Mouse (Mus musculus): Measurements from ENCODE around the gene Itfg2. TPM values are rescaled to one million over a fixed set of nuclear protein-coding genes. Genes with fewer than 3 reads are reported as not detected.
"Not testable (repeated sequence)": the region's sequence is repeated elsewhere in the genome, so short reads cannot be mapped to it uniquely, and the experiment has no call there.

The Itfg2 gene
- polyA plus RNA-seq, 1 experiment from 2014 or later, result 22.5 TPM

DNA sequence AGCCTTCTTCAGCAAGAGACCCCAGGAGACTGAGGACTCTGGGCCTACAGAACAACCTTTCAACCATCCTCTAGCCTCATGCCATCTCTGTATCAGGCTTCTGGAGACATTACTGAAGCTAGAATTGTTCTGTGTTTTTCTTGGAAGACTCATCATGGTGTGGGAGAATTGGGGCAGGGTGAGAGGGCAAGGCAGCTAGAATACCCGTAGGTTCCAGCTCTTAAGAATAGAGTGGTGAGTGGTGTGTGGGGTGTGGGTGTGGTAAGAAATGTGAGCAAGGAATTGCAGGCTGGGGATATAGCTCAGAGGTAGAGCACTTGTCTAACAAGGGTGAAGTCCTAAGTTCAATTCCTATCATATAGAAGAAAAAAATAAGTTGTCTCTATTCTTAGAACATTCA is 39.7 kb downstream of the Itfg2 start:
- DNase-seq (ENCODE audit: low spot score) (no peak), ATAC-seq (ENCODE audit: low read depth) (no peak)
- Histone ChIP-seq H3K36me3 (ENCODE audit: control insufficient read depth, insufficient read depth, low read length) (no peaks in the 10 kb centered on the region), H3K4me1 (ENCODE audit: control insufficient read depth, insufficient read depth, low read length) (no peaks in the 10 kb centered on the region), H3K4me2 (ENCODE audit: low read depth, low read length) (no peak overlapping the region), H3K27ac (replicated peaks; ENCODE audit: low read depth, low read length) (no peak overlapping the region), H3K9ac (ENCODE audit: low read depth, low read length) (no peak overlapping the region), H3K27me3 (replicated peaks; ENCODE audit: control insufficient read depth, insufficient read depth, low read length) (no peaks in the 10 kb centered on the region), H3K4me3 (ENCODE audit: low read depth, low read length) (no peak overlapping the region), H3K9me3 (ENCODE audit: control insufficient read depth, low read length) (no peaks in the 10 kb centered on the region)
- WGBS, result 74% methylated on average over 1 of the region's 1 CpGs

GRCm38 (mm10) chr6:128383752-128384151 is 41.0 kb downstream of the Itfg2 start:
- ATAC-seq (ENCODE audit: low read depth) (no peak), DNase-seq (ENCODE audit: low spot score) (no peak)
- no peaks in the 10 kb centered on the region for H3K9me3 ChIP-seq (ENCODE audit: control insufficient read depth, low read length)
- H3K4me1 ChIP-seq (ENCODE audit: control insufficient read depth, insufficient read depth, low read length), result no peaks in the 10 kb centered on the region
- H3K4me3 ChIP-seq (ENCODE audit: low read depth, low read length), result no peak overlapping the region
- no peaks in the 10 kb centered on the region for H3K27me3 ChIP-seq (replicated peaks; ENCODE audit: control insufficient read depth, insufficient read depth, low read length)
- no peak overlapping the region for H3K27ac ChIP-seq (replicated peaks; ENCODE audit: low read depth, low read length)
- H3K36me3 ChIP-seq (ENCODE audit: control insufficient read depth, insufficient read depth, low read length), result no peaks in the 10 kb centered on the region
- no peak overlapping the region for H3K9ac ChIP-seq (ENCODE audit: low read depth, low read length)
- 66% methylated on average over 7 of the region's 7 CpGs for WGBS
- no peak overlapping the region for H3K4me2 ChIP-seq (ENCODE audit: low read depth, low read length)

- H3K4me1 ChIP-seq (ENCODE audit: control insufficient read depth, insufficient read depth, low read length), result no peaks in the 10 kb centered on the region
- 70% methylated on average over 3 of the region's 3 CpGs for WGBS
- DNase-seq (ENCODE audit: low spot score), result no peak
- no peak for ATAC-seq (ENCODE audit: low read depth)
- H3K9ac ChIP-seq (ENCODE audit: low read depth, low read length), result no peak overlapping the region
- H3K9me3 ChIP-seq (ENCODE audit: control insufficient read depth, low read length), result no peaks in the 10 kb centered on the region
- no peak overlapping the region for H3K4me3 ChIP-seq (ENCODE audit: low read depth, low read length)
- H3K27me3 ChIP-seq (replicated peaks; ENCODE audit: control insufficient read depth, insufficient read depth, low read length), result no peaks in the 10 kb centered on the region
- H3K36me3 ChIP-seq (ENCODE audit: control insufficient read depth, insufficient read depth, low read length), result peaks cover 3% of the 10 kb centered on the region; the same call in 1 of the 2 replicates
- H3K4me2 ChIP-seq (ENCODE audit: low read depth, low read length), result no peak overlapping the region
- no peak overlapping the region for H3K27ac ChIP-seq (replicated peaks; ENCODE audit: low read depth, low read length)
These were observed 43.5 kb downstream of the Itfg2 start for GRCm38 (mm10) chr6:128381254-128381653.

DNA sequence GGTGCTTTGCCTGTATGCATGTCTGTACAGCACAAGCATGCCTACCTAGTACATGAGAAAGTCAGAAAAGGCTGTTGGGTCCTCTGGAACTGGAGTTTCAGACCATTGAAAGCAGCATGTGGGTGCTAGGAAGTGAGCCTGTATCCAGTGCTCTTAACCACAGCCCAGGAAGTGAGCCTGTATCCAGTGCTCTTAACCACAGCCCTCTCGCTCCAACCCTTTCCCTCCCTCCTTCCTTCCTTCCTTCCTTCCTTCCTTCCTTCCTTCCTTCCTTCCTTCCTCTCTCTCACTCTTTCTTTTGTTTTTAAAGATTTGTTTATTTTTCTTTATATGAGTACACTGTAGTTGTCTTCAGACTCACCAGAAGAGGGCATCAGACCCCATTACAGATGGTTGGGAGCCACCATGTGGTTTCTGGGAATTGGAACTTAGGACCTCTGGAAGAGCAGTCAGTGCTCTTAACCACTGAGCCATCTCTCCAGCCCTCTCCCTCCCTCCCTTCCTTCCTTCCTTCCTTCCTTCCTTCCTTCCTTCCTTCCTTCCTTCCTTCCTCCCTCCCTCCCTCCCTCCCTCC is 44.0 kb downstream of the Itfg2 start:
- not testable (repeated sequence) for H3K27ac ChIP-seq (replicated peaks; ENCODE audit: low read depth, low read length); H3K9ac ChIP-seq (ENCODE audit: low read depth, low read length); H3K4me3 ChIP-seq (ENCODE audit: low read depth, low read length); H3K36me3 ChIP-seq (ENCODE audit: control insufficient read depth, insufficient read depth, low read length); H3K4me1 ChIP-seq (ENCODE audit: control insufficient read depth, insufficient read depth, low read length); H3K4me2 ChIP-seq (ENCODE audit: low read depth, low read length); ATAC-seq (ENCODE audit: low read depth); H3K9me3 ChIP-seq (ENCODE audit: control insufficient read depth, low read length); DNase-seq (ENCODE audit: low spot score); H3K27me3 ChIP-seq (replicated peaks; ENCODE audit: control insufficient read depth, insufficient read depth, low read length)
- WGBS, result 67% methylated on average over 1 of the region's 1 CpGs

DNA sequence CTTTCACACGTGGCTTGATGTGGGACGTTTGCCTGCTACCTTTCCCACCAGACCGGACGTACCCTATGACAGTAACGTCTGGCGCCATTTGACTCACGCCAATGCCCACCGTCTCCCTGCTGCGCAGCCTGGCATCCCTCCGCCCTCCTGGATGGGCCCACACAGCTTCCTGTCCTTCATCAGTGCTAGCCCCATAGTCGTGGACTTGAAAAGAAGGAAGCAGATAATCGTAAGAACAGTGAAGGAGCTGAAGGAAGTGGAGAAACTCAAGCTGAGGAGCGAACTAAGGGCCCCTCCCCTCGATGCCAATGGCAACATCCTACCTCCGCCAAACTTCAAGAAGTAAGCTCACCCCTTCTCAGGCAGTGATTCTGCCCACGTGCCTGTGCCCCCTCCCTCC is 45.1 kb downstream of the Itfg2 start:
- Histone ChIP-seq H3K9me3 (ENCODE audit: control insufficient read depth, low read length) (no peaks in the 10 kb centered on the region), H3K4me1 (ENCODE audit: control insufficient read depth, insufficient read depth, low read length) (peaks cover 6% of the 10 kb centered on the region), H3K27me3 (replicated peaks; ENCODE audit: control insufficient read depth, insufficient read depth, low read length) (no peaks in the 10 kb centered on the region), H3K36me3 (ENCODE audit: control insufficient read depth, insufficient read depth, low read length) (peaks cover 4% of the 10 kb centered on the region; the same call in 1 of the 2 replicates), H3K4me3 (ENCODE audit: low read depth, low read length) (no peak overlapping the region), H3K9ac (ENCODE audit: low read depth, low read length) (no peak overlapping the region), H3K4me2 (ENCODE audit: low read depth, low read length) (no peak overlapping the region), H3K27ac (replicated peaks; ENCODE audit: low read depth, low read length) (no peak overlapping the region)
- DNase-seq (ENCODE audit: low spot score) (no peak), ATAC-seq (ENCODE audit: low read depth) (no peak)
- WGBS, result 86% methylated on average over 16 of the region's 16 CpGs

- WGBS, result 79% methylated on average over 17 of the region's 17 CpGs
- Histone ChIP-seq H3K27ac (replicated peaks; ENCODE audit: low read depth, low read length) (peak overlapping the region; percentile 28; the same call in 1 of the 2 replicates), H3K4me2 (ENCODE audit: low read depth, low read length) (no peak overlapping the region), H3K4me3 (ENCODE audit: low read depth, low read length) (no peak overlapping the region), H3K27me3 (replicated peaks; ENCODE audit: control insufficient read depth, insufficient read depth, low read length) (no peaks in the 10 kb centered on the region), H3K9ac (ENCODE audit: low read depth, low read length) (no peak overlapping the region), H3K4me1 (ENCODE audit: control insufficient read depth, insufficient read depth, low read length) (peaks cover 7% of the 10 kb centered on the region), H3K36me3 (ENCODE audit: control insufficient read depth, insufficient read depth, low read length) (peaks cover 34% of the 10 kb centered on the region), H3K9me3 (ENCODE audit: control insufficient read depth, low read length) (no peaks in the 10 kb centered on the region)
- DNase-seq (ENCODE audit: low spot score) (peak; percentile 69), ATAC-seq (ENCODE audit: low read depth) (peak; percentile 23; the same call in 1 of the 2 replicates)
These were observed 48.2 kb downstream of the Itfg2 start for GRCm38 (mm10) chr6:128376371-128377085.

DNA sequence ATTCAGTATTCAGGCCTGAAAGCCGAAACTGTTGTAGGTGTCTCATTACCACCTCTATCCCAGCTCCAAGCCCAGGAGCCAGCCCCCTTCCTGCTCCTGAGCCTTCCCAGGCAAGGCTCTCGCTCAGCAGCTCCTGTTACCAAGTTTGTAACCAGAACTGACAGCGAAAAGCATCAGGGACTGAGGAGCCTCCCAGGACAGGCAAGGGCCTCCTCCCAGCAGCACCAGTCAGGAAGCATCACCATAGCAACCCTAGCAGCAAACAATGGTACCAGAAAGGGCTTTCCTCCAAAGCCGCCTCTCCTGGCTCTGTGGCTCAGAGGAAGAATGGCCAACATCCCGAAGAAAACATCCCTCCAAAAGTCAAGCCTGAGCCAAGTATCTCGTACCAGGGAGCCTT is 49.5 kb downstream of the Itfg2 start, which contains the start of the genes Tex52 and Gm44596:
Tex52 (plus strand) TSS at position 265 of the 400 bp plus-strand sequence.
Gm44596 (plus strand) TSS at position 312 of the 400 bp plus-strand sequence.
- Histone ChIP-seq H3K36me3 (ENCODE audit: control insufficient read depth, insufficient read depth, low read length) (peaks cover 48% of the 10 kb centered on the region), H3K9ac (ENCODE audit: low read depth, low read length) (no peak within 1 kb of the TSS), H3K27ac (replicated peaks; ENCODE audit: low read depth, low read length) (peak within 1 kb of the TSS; percentile 28), H3K4me2 (ENCODE audit: low read depth, low read length) (no peak within 1 kb of the TSS), H3K27me3 (replicated peaks; ENCODE audit: control insufficient read depth, insufficient read depth, low read length) (no peaks in the 10 kb centered on the region), H3K9me3 (ENCODE audit: control insufficient read depth, low read length) (no peaks in the 10 kb centered on the region), H3K4me3 (ENCODE audit: low read depth, low read length) (no peak within 1 kb of the TSS), H3K4me1 (ENCODE audit: control insufficient read depth, insufficient read depth, low read length) (peaks cover 7% of the 10 kb centered on the region)
- 38% methylated on average over 6 of the region's 6 CpGs for WGBS
- DNase-seq (ENCODE audit: low spot score) (peak; percentile 85), ATAC-seq (ENCODE audit: low read depth) (peak; percentile 91)

GRCm38 (mm10) chr6:128370040-128370439 is 54.7 kb downstream of the Itfg2 start:
- 91% methylated on average over 5 of the region's 5 CpGs for WGBS
- H3K36me3 ChIP-seq (ENCODE audit: control insufficient read depth, insufficient read depth, low read length), result peaks cover 91% of the 10 kb centered on the region
- no peaks in the 10 kb centered on the region for H3K27me3 ChIP-seq (replicated peaks; ENCODE audit: control insufficient read depth, insufficient read depth, low read length)
- no peak overlapping the region for H3K4me3 ChIP-seq (ENCODE audit: low read depth, low read length)
- ATAC-seq (ENCODE audit: low read depth) (no peak), DNase-seq (ENCODE audit: low spot score) (no peak)
- no peaks in the 10 kb centered on the region for H3K9me3 ChIP-seq (ENCODE audit: control insufficient read depth, low read length)
- H3K9ac ChIP-seq (ENCODE audit: low read depth, low read length), result no peak overlapping the region
- no peak overlapping the region for H3K27ac ChIP-seq (replicated peaks; ENCODE audit: low read depth, low read length)
- H3K4me2 ChIP-seq (ENCODE audit: low read depth, low read length), result no peak overlapping the region
- peaks cover 4% of the 10 kb centered on the region; the same call in 1 of the 2 replicates for H3K4me1 ChIP-seq (ENCODE audit: control insufficient read depth, insufficient read depth, low read length)

Measured in embryonic facial prominence, embryonic 14.5 days (tissue).